Mouse (Mus musculus) activated CD4-positive, CD25-positive, alpha-beta regulatory T cell (primary cell): ENCODE measurements around the gene Tfdp2. TPM values are rescaled to one million over a fixed set of nuclear protein-coding genes. Genes with fewer than 3 reads are reported as not detected.

Experiments
- polyA plus RNA-seq, 2 experiments: library from polyadenylated mRNA; unstranded; fragments of 100-300 nt; shearing (Covaris generic); gene quantifications; one replicate each; pipeline ENCODE4 v1.2.1; 2017

Gene Tfdp2
- 10 to 100 TPM; 22.2 to 39.1 TPM for polyA plus RNA-seq

DNA sequence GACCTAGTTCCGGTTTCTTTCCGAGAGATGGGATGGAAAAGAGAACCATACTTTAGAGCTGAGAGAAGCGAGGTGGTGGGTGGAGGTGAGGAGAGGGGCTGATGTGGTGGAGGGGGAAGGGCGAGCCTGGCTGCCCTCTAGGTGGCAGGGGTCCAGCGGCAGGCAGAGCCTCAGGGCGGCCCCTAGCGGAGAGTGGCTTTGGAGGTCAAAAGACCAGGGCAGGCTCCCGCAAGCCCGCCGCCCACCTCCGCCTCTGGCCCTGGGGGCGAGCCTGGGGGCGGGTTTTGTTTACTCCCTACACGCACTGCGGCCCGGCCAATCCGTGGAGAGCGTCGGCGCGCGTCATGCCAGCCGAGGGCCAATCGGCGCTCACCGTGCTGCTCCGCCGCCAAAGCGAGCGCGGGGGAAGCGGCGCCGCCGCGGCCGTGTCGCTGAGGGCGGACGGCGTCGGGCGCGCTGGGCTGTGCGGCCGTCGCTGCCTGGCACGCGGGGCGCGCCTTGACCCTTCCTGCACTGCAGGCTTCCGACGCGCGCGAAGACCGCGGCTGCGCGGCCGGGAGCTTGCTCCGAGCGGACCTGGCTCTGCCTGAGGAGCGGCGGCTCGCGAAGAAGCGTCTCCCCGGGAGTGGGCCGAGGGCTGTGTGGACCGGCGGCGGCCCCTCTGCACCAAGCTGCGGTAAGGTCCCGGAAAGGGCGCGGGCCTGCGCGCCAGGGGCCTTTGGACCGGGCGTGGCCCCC is at the start of gene Tfdp2:
TSS of gene Tfdp2 (plus strand) at position 391 of the 738 bp plus-strand sequence.

DNA sequence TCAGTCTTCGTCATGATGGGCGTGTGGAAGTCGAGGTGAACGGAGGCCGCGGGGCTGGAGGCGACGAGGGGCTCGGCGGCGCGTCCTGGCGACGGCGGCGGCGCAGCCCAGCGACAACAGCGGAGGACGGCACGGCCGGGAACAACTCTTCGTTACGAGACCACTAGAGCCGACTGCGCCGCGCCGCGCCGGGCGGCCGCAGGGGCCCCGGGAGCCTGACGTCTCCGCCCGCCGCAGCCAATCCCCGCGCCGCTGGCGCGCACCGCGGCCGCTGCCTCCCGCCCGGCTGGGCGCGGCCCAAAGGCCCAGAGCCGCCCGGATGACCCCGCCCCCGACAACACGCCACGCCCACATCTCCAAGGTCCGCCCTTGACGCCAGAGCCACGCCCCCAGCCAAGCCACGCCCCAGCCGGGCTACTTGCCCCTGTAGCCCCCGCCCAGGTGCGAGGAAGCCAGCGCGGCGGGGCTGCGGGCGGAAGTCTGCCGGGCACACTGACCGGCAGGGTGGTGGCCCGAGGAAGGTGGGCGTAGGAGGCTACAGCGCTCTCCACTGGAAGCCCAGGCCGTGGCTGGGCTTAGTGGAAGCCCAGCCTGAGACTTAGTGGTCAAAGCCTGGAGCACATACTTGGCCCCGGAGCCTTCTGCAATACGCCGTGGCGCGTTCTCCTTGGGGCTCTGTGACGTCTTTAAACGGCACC is 168.2 kb downstream of the Tfdp2 start, which contains the start of gene Atp1b3:
TSS of gene Atp1b3 (minus strand) at position 302 of the 698 bp plus-strand sequence.

Other genes starting within 250 kb of the Tfdp2 start
- gene Xrn1, start 241.5 kb upstream of the Tfdp2 start, polyA plus RNA-seq = 10 to 100 TPM; 47.2 to 58.0 TPM
- gene Gk5, start 76.9 kb upstream of the Tfdp2 start, polyA plus RNA-seq = 1 to 10 TPM; 1.0 to 2.0 TPM
- gene Atp1b3, start 168.2 kb downstream of the Tfdp2 start, polyA plus RNA-seq = 1,000 to 10,000 TPM in 1 of 2 experiments, 100 to 1,000 TPM in 1; 928 to 1,204 TPM